Mouse (Mus musculus) myocyte (in vitro differentiated cells): ENCODE data around the gene Zic5.

Experiments
- E2F4 ChIP-seq: IDR thresholded peaks from one replicate; pipeline ENCODE4 v1.6.1; 2011; ENCODE audit warnings: mild to moderate bottlenecking, control low read depth, moderate library complexity; ENCODE audit not compliant: insufficient read depth
- MAX ChIP-seq: IDR thresholded peaks from one replicate; pipeline ENCODE4 v1.6.1; 2011; ENCODE audit warnings: low read depth, mild to moderate bottlenecking, control low read depth
- POLR2A ChIP-seq: IDR thresholded peaks from one replicate; pipeline ENCODE4 v1.6.1; 2011; ENCODE audit warnings: low read depth, mild to moderate bottlenecking, control low read depth, moderate library complexity; ENCODE audit not compliant: insufficient read length
- TCF12 ChIP-seq: IDR thresholded peaks from one replicate; pipeline ENCODE4 v1.6.1; 2011; ENCODE audit warnings: mild to moderate bottlenecking, control low read depth; ENCODE audit not compliant: poor library complexity, insufficient read depth, severe bottlenecking

DNA sequence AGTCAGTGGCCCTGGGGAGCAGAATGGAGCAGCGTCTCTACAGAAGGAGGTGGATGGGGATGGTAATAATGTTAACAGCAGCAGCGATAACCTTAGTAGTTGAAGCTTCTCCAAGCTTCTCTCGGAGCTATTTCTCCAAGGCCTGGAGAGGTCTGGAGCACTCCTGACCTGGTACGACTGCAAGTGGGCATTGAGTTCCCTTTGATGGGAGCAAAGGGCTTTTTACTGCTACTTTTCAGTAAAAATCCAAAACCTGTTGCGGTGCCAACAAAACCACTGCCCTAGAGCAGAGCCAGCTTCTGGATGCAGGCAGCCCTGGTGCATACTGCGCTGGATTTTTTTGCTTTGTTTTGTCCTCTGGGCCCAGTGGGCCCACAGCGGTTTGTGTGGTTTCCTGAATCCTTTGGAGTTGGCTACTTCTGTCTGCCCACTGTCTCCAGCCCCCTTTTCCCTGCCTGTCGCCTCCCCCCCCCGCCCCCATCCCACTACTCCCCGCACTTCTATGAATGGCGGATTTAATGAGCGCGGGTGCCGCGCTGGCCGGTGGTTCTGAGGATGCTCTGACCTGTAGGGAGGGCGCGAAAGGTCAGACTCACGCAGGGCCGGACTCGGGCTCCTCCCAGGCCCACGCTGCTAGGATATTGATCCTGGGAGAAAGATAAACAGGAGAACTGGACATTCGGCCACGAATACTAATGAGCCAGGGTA lies 19.5 kb upstream of the Zic5 start:
- TF ChIP-seq POLR2A (no peak), E2F4 (no peak), MAX (no peak), TCF12 (no peak)
